Mouse (Mus musculus): ENCODE measurements at regions not wholly inside any gene's neighbourhood (a gene's known extent, or its start where the extent isn't known, plus 50 kb on each side); places are given as distances from the start of the nearest gene placed in this dataset.
A peak's percentile ranks its signal among the peaks of the same experiment; 100 is the strongest.

DNA sequence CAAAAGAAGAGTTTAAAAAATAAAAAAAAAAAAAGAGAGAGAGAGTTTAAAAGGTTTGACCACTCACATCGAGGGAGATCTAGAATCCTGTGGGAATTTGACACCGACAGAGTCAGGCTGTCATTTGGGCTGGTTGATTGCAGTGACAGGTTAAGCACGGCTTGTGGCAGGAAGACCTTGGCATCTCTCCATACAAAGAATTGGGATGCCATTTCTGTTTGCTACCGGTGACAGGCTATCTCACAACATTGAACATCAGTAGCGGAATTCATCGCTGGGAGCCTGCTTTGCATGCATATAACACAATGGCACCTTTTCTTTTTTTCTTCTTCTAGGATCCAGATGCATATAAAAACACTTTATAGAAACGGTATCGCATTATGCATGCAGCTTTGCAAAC, 53.7 kb upstream of the Gm26657 start:
- 76% methylated on average over 8 of the region's 8 CpGs for WGBS
- Histone ChIP-seq H3K36me3 (replicated peaks) (no peaks in the 10 kb centered on the region), H3K9me3 (no peaks in the 10 kb centered on the region), H3K4me3 (no peak overlapping the region), H3K4me1 (peaks cover 8% of the 10 kb centered on the region), H3K27me3 (ENCODE audit: poor library complexity, severe bottlenecking) (peaks cover 8% of the 10 kb centered on the region; the same call in 1 of the 2 replicates), H3K27ac (no peak overlapping the region)
- no peak for DNase-seq (ENCODE audit: extremely low spot score, low spot score)

DNA sequence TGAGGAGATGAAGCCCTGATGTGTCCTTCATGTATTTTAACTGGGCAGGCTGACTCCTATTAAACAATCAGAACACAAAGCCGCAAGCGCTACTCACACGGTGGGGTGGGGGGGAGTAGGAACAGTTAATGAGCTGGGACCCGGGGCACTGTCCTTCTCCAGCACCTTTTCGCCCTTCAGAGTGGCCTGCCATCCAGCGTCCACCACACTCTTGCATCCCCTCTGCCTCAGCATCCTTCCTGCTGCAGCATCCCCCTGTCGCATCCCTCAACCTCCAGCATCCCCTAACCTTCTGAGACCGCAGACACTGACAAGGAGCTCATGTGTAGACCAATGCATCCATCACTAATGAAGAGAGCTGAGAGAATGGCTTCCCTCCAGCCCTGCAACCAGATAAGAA, 54.2 kb upstream of the Gm26657 start:
- Histone ChIP-seq H3K4me1 (peaks cover 8% of the 10 kb centered on the region), H3K27me3 (ENCODE audit: poor library complexity, severe bottlenecking) (peaks cover 8% of the 10 kb centered on the region; the same call in 1 of the 2 replicates), H3K27ac (no peak overlapping the region), H3K9me3 (no peaks in the 10 kb centered on the region), H3K36me3 (replicated peaks) (no peaks in the 10 kb centered on the region), H3K4me3 (no peak overlapping the region)
- 50% methylated on average over 8 of the region's 8 CpGs for WGBS
- DNase-seq (ENCODE audit: extremely low spot score, low spot score): no peak

DNA sequence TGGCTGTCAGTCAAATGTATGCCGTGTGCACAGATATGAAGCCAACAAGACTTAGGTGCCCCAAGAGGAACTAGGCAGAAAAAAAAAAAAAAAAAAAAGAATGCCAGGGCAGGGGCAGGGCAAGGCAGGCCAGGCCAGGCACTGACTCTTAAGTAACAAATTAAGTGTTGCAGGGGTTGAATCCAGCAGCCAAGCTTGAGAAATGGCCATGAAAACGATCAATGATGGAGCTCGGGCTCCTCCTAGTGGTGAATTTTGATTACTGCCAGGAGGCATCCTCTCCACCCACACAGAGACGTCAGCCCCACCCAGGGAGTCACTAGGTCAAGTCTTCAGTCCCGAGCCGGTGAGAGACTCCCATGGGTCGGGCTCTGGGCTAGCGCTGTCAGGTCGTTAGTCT, 54.7 kb upstream of the Gm26657 start:
- H3K9me3 ChIP-seq: no peaks in the 10 kb centered on the region
- peak; percentile 81 for DNase-seq (ENCODE audit: extremely low spot score, low spot score)
- H3K27me3 ChIP-seq (ENCODE audit: poor library complexity, severe bottlenecking): peaks cover 8% of the 10 kb centered on the region; the same call in 1 of the 2 replicates
- H3K4me3 ChIP-seq: peak overlapping the region; percentile 16; the same call in 1 of the 2 replicates
- no peaks in the 10 kb centered on the region for H3K36me3 ChIP-seq (replicated peaks)
- no peak overlapping the region for H3K27ac ChIP-seq
- H3K4me1 ChIP-seq: peaks cover 8% of the 10 kb centered on the region
- 11% methylated on average over 9 of the region's 9 CpGs for WGBS

DNA sequence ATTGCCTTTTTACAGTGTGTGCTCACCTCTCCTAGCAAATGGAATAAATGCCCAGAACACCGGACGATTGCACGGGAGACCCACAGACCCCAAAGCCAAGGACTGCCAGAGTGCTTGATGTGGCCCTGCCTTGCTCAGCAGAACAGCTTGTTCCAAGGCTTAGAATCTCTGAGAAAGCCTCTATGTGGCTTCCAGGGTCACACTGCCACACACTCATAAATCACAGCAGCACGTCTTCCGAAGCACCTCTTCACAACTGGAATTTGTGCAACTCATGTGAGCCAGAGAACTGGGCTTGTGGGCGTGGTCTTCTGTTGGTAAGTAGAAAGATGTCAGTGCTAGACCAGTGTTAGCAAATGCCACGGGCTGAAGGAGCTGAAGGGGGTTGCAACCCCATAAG, 55.8 kb upstream of the Gm26657 start:
- Histone ChIP-seq H3K4me3 (no peak overlapping the region), H3K9me3 (no peaks in the 10 kb centered on the region), H3K36me3 (replicated peaks) (no peaks in the 10 kb centered on the region), H3K4me1 (peaks cover 8% of the 10 kb centered on the region), H3K27me3 (ENCODE audit: poor library complexity, severe bottlenecking) (peaks cover 8% of the 10 kb centered on the region; the same call in 1 of the 2 replicates), H3K27ac (no peak overlapping the region)
- no peak for DNase-seq (ENCODE audit: extremely low spot score, low spot score)
- 91% methylated on average over 7 of the region's 7 CpGs for WGBS

DNA sequence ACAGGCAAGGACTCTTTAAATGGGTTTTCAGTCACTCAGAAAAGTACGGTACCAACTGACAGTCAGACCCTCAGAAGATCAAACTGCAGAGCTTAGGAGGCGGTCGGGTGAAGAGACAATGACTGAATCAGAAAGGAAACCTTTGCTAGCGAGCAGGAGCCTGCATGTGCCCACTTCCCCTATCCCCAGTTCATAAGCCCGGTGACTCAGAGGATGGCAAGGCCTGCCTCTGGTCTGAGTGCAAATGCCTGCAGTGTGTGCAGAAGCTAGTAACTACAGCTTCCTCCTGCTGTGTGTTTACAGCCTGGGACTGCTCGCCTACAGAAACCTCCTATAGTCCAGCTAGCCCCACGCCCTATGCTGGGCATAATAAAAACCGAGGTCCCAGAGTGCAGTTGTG, 58.7 kb upstream of the Gm26657 start:
- Histone ChIP-seq H3K27ac (no peak overlapping the region), H3K27me3 (ENCODE audit: poor library complexity, severe bottlenecking) (peaks cover 5% of the 10 kb centered on the region; the same call in 1 of the 2 replicates), H3K4me3 (no peak overlapping the region), H3K9me3 (no peaks in the 10 kb centered on the region), H3K4me1 (peaks cover 8% of the 10 kb centered on the region), H3K36me3 (replicated peaks) (no peaks in the 10 kb centered on the region)
- no peak for DNase-seq (ENCODE audit: extremely low spot score, low spot score)
- 81% methylated on average over 8 of the region's 8 CpGs for WGBS

DNA sequence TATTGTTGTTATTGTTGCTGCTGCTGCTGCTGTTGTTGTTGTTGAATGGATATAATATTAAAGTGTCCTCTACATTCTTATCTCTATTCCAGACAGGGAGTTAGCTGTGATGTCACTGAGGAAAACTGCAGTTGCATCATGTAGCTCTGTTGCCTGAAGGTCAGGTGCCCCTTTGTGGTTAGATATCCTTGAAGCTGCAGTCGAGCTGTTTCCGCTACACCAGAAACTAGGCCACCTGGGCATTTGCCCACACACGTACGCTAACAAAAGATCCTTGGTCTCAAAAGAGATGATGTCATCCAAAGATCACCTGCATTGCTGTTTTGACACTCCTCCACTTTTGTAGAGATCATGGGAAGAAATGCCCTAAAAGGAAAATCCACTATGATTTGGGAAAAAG, 66.0 kb upstream of the Gm26657 start:
- 89% methylated on average over 4 of the region's 4 CpGs for WGBS
- no peak for DNase-seq (ENCODE audit: extremely low spot score, low spot score)
- H3K4me1 ChIP-seq: no peaks in the 10 kb centered on the region
- H3K9me3 ChIP-seq: peaks cover 6% of the 10 kb centered on the region; the same call in 1 of the 2 replicates
- no peaks in the 10 kb centered on the region for H3K36me3 ChIP-seq (replicated peaks)
- H3K27me3 ChIP-seq (ENCODE audit: poor library complexity, severe bottlenecking): no peaks in the 10 kb centered on the region
- H3K4me3 ChIP-seq: no peak overlapping the region
- H3K27ac ChIP-seq: no peak overlapping the region

DNA sequence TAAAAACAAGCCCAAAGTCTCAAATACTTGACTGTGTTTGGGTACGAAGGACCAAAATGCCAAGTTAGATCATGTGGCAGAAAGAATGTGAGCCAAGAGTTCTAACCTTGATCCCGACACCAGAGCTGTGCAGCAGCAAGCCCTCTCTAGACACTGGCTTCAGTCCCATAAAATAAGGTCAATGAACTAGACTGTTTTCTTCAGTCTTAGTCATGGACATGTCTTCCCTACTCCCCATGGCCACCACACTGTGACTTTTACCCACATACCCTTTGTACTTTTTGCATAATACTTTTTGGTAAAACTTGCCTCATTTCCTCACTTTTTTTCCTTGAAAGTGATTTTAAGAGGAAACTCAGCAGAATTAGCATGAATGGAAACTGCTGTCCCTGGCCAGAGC, 74.9 kb upstream of the Gm26657 start:
- no peaks in the 10 kb centered on the region for H3K4me1 ChIP-seq
- H3K4me3 ChIP-seq: no peak overlapping the region
- H3K27ac ChIP-seq: no peak overlapping the region
- no peak for DNase-seq (ENCODE audit: extremely low spot score, low spot score)
- no peaks in the 10 kb centered on the region for H3K9me3 ChIP-seq
- H3K27me3 ChIP-seq (ENCODE audit: poor library complexity, severe bottlenecking): no peaks in the 10 kb centered on the region
- H3K36me3 ChIP-seq (replicated peaks): no peaks in the 10 kb centered on the region
- 85% methylated on average over 2 of the region's 2 CpGs for WGBS

DNA sequence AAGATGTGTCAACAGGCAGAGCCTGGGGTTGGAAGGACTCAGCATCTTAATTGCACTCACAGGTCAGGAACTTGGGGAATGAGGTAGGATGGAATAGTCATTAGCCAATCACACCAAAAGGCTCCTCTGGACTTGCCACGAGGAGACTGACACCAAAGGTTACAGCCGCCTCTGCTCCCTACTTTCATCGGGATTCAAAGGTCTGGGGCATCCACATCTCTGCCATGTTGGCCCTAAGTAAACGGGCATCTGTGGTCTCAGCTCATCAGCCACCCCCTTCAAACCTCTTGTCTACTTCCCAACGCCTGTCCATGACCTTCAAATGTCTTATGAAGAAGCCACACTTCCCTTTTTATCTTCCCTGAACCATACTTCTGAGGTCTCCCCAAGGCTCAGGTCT, 78.1 kb upstream of the Gm26657 start:
- Histone ChIP-seq H3K4me1 (no peaks in the 10 kb centered on the region), H3K27ac (no peak overlapping the region), H3K27me3 (ENCODE audit: poor library complexity, severe bottlenecking) (no peaks in the 10 kb centered on the region), H3K9me3 (no peaks in the 10 kb centered on the region), H3K4me3 (no peak overlapping the region), H3K36me3 (replicated peaks) (no peaks in the 10 kb centered on the region)
- no peak for DNase-seq (ENCODE audit: extremely low spot score, low spot score)
- WGBS: 80% methylated on average over 5 of the region's 5 CpGs

DNA sequence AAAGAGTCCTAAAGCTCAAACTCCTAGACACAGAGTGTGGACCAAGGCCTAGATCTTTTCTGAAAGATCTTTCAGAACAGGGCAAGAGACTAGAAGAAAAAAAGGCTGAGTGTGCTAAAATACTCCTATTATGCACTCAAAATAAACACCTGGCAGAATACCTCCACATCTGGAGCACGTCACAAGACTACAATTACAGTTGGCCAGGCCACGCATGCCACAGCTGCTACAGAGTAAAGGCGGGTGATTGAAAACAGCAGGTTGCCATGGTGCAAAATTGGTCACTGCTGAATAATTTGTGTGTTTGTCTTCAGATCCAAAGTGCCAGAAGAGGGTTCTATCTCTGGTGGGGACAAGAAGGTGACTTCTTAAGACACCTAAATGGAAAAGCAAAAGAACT, 82.8 kb upstream of the Gm26657 start:
- H3K27me3 ChIP-seq (ENCODE audit: poor library complexity, severe bottlenecking): no peaks in the 10 kb centered on the region
- WGBS: 78% methylated on average over 3 of the region's 3 CpGs
- DNase-seq (ENCODE audit: extremely low spot score, low spot score): no peak
- H3K27ac ChIP-seq: no peak overlapping the region
- peaks cover 10% of the 10 kb centered on the region for H3K4me1 ChIP-seq
- no peaks in the 10 kb centered on the region for H3K9me3 ChIP-seq
- no peaks in the 10 kb centered on the region for H3K36me3 ChIP-seq (replicated peaks)
- H3K4me3 ChIP-seq: no peak overlapping the region

DNA sequence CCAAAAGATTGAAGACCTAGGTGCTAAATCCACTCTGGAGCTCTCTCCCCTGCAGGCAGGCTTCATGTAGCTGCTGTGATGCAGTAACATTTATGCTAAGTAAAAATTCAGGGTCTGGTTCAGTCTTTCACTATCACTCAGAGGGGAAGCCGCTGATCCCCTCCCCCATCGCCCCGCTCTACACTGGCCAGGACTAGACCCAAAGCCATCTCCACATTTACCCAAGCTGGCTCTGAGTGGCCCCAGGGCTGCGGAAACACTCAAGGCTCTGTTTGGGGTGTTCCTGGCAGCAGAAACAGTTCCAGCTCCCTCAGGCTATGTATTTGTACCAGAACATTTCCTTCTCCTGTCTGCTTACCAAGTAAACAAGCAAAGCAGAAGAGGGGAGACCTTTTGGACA, 85.5 kb upstream of the Gm26657 start:
- 74% methylated on average over 4 of the region's 4 CpGs for WGBS
- Histone ChIP-seq H3K4me3 (no peak overlapping the region), H3K36me3 (replicated peaks) (no peaks in the 10 kb centered on the region), H3K9me3 (no peaks in the 10 kb centered on the region), H3K27ac (peak overlapping the region; percentile 68; the same call in 1 of the 2 replicates), H3K27me3 (ENCODE audit: poor library complexity, severe bottlenecking) (no peaks in the 10 kb centered on the region), H3K4me1 (peaks cover 17% of the 10 kb centered on the region)
- DNase-seq (ENCODE audit: extremely low spot score, low spot score): no peak

DNA sequence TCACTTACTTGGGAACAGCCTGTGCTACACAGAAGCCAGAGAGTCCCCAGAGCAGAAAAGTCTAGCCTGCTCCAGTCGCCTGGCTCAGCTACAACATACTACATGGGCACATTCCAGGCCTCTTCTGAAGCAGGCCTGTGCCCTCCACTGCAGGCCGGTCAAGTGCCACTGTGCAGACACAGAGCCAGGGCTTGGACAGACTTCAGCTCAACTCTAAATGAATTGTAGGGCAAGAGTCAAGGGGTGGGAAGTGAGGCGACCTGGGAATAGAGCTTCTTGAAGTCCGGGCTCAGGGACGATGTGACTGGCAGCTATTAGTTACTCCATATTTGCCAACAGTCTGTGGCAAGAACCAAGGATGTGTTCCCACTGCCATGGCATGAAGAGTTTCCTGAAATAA, 87.1 kb upstream of the Gm26657 start:
- Histone ChIP-seq H3K36me3 (replicated peaks) (no peaks in the 10 kb centered on the region), H3K27me3 (ENCODE audit: poor library complexity, severe bottlenecking) (no peaks in the 10 kb centered on the region), H3K27ac (no peak overlapping the region), H3K4me3 (no peak overlapping the region), H3K9me3 (no peaks in the 10 kb centered on the region), H3K4me1 (peaks cover 17% of the 10 kb centered on the region)
- 84% methylated on average over 5 of the region's 5 CpGs for WGBS
- no peak for DNase-seq (ENCODE audit: extremely low spot score, low spot score)

DNA sequence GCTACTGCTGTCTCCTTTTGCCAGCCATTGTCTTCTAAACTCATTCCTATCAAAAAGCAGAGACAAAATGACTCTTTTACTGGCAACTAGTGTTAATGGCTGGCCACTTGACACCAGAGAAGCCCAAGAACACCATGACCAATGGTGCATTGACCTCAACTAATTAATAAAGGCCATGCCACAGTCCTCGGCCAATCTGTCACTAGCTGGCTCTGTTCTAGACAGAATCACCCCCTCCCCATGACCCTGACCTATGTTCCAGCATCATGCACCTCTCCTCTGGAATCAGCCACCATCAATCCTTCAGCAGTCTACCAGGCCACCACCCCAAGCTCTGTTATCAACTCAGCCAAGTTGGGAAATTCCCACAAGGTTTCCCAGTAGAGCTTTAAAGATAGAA, 90.1 kb upstream of the Gm26657 start:
- H3K4me1 ChIP-seq: peaks cover 18% of the 10 kb centered on the region
- no peak overlapping the region for H3K4me3 ChIP-seq
- no peaks in the 10 kb centered on the region for H3K9me3 ChIP-seq
- no peaks in the 10 kb centered on the region for H3K36me3 ChIP-seq (replicated peaks)
- H3K27ac ChIP-seq: no peak overlapping the region
- 59% methylated on average over 1 of the region's 1 CpGs for WGBS
- H3K27me3 ChIP-seq (ENCODE audit: poor library complexity, severe bottlenecking): no peaks in the 10 kb centered on the region
- no peak for DNase-seq (ENCODE audit: extremely low spot score, low spot score)

DNA sequence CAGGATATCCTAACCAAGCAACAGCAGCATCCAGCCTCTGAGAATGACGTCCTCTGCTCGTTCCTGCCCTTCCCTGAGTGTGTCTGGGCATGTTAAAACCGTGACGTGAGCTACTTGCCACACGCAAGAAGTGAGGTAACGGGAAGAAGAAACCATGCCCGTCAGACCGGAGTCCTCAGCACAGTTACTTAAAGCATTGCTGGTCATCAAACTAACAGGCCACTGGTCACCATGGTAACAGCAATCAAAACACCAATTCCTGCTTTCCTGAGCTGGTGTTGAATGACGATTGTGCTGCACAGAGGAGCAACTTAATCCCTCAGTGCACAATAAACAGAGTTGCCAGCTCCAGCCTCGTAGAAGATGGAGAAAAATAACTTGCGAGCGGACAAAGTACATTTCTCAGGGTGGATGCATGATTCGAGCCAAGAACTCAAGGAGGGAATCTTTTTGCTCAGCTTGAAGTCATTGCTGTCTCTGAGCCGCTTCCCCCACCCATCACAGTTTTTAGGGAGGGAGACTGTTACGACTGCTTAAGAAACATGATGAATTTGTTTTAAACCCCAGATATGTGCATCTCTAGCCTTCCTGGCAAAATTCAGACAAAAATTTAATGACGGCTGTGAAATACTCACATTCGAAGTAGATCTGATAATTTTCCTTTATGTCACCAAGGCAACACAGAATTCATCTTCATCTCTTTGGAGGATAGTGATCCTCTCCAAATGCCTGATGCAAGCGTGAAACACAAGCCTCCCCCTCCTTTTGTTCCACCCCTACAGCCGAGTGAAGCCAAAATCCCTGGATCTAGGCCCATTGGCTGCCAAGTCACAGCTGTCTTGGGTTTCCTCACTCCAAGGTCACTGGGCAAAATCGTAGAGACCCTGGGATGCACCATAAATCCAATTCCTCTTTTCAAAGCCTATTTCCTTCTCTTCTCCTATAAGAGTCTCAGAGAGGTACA, 95.6 kb upstream of the Gm26657 start:
- Histone ChIP-seq H3K9me3 (no peaks in the 10 kb centered on the region), H3K27me3 (ENCODE audit: poor library complexity, severe bottlenecking) (no peaks in the 10 kb centered on the region), H3K4me3 (peak overlapping the region; percentile 31), H3K27ac (peak overlapping the region; percentile 61), H3K4me1 (peaks cover 39% of the 10 kb centered on the region), H3K36me3 (replicated peaks) (no peaks in the 10 kb centered on the region)
- 31% methylated on average over 20 of the region's 20 CpGs for WGBS
- DNase-seq (ENCODE audit: extremely low spot score, low spot score): peak; percentile 67
